Mouse (Mus musculus): ENCODE results near the gene Inka2. TPM values are rescaled to one million over a fixed set of nuclear protein-coding genes. Genes with fewer than 3 reads are reported as not detected.

The Inka2 gene
- total RNA-seq, 2 experiments from 2014 or later: not detected

- no peak for ATAC-seq (replicated peaks; ENCODE audit: low FRiP score, poor library complexity, severe bottlenecking)
Observed at GRCm38 (mm10) chr3:105717856-105718555, 13.6 kb downstream of the Inka2 start.

DNA sequence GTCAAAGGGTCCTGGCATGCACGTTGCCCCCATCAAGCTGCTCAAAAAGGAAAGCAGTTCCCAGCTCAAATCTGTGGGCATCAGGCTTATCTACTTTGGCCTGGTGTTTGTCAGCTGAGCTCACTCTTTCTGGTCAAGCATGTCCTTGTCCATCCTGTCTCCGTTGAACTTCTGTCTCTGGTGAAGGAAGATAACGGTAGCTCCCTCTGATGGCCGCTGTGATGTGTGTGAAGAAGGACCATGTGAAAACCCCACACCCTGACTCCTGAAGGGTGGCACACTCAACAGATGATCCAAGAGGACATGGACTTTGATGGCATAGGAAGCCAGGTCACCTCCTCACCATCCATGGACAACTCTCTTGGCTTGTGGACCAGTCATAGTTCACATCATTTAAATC is 14.3 kb downstream of the Inka2 start:
- no peak for ATAC-seq (replicated peaks; ENCODE audit: low FRiP score, poor library complexity, severe bottlenecking)

DNA sequence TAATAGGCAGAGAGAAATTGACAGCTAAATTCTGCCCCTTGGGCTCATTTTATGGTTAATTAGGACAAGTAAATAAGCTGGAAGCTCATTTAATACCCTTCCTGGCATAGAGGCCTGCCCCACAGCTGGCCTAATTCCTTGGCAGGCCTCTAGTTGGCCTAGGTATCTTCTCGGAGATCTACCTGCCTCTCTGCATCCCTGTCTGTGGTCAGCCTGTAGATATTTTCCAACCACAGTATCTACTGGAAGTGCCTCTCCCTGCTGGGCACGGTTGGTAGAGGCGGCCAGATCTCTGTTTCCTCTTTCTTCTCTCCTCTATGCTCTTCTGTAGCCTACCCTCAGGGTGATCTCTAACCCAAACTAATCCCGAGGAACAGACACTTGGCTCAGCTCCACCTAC is 15.6 kb downstream of the Inka2 start:
- no peak for ATAC-seq (replicated peaks; ENCODE audit: low FRiP score, poor library complexity, severe bottlenecking)

DNA sequence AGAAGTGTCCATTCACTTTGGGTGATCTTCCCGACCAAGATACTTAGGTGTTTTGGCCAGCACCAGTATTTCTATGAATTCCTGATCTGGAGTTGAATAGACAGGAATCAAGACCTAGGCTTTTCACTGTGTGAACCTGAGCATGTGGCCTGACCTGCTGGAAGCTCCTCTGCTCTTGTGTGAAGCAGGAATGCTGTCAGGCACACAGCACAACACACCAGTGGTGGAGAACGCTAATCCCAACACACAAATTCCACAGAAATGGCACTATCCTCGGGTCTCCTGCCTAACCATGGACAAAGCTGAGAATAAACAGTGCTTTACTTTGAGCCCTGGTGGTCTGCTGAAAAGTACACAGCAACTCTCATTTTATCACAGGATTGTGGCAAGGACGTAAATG is 16.1 kb downstream of the Inka2 start:
- no peak for ATAC-seq (replicated peaks; ENCODE audit: low FRiP score, poor library complexity, severe bottlenecking)

DNA sequence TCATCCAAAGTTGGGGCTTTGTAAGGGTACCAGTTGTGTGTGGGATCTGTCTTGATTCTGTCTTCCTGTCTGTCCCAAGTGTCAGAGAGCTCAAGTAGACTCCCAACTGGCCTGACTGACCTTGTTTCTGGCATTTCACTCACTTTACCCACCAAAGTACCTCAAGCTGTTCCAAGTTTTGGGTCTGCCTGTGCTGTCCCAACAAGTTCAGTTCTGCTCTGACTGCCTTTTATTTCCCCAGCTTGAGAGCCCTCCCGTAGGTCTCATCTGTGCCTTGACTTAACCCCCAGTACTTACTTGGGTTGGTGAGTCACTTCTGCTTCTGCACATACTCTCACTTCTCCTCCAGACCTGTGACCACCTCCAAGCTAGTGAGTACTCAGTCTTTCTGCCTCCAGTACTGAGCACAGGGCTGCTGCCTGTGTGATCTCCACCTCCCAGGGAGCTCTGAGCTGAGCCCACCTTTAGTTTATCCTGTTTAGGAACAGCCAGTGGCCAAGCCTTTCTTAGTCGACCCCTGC is 17.3 kb downstream of the Inka2 start:
- no peak for ATAC-seq (replicated peaks; ENCODE audit: low FRiP score, poor library complexity, severe bottlenecking)

DNA sequence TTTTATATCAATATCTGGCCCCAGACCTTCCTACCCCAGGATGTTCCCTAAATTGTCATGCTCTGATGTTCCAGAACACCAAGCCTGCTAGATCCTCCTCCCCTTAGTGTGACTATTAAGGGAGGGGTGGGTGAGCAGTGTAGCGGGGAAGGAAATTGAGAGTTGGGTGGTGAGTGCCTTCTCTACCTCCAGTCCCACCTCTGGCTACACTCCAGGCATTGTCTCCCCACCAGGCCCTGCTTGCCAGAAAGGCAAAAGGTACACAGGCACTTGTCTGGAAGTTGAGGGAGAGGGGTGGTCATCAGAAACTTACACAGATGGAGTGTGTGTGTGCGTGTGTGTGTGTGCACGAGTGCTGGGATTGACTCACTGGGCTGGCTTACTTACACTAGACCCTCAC is 18.1 kb downstream of the Inka2 start:
- no peak for ATAC-seq (replicated peaks; ENCODE audit: low FRiP score, poor library complexity, severe bottlenecking)

DNA sequence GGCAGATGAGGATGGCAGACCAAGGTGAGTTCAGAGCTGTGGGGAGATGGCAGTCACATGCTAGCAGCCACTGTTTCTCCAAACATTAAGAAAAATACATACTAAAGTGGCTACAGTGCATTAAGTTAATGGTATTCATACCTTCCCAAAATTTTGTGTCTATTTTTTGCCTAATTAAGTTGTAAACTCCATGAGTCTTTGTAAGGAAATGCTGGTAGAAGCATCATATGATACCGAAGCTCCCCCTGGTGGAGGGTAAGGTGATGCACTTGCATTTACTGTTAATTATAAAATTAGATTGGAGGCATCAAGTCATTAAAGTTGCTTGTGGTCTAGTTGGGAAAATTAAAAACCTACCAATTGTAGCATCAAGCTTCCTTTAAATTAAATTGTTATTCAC is 21.6 kb downstream of the Inka2 start:
- ATAC-seq (replicated peaks; ENCODE audit: low FRiP score, poor library complexity, severe bottlenecking): peak; percentile 58; the same call in 1 of the 2 replicates

DNA sequence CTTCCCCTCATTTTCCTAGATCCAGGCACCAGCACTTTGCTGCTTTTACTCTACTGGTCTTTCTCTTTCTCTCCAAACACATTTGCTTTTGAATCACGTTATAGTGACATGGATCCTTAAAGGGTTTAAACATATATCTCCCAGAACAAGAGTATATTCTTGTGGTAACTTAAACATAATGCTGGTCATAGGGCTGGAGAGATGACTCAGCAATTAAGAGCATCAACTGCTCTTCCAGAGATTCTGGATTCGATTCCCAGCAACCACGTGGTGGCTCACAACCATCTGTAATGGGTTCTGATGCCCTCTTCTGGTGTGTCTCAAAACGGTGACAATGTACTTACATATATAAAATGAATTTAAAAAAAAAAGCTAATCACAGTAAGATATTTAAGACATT is 28.0 kb downstream of the Inka2 start:
- ATAC-seq (replicated peaks; ENCODE audit: low FRiP score, poor library complexity, severe bottlenecking): no peak

- no peak for ATAC-seq (replicated peaks; ENCODE audit: low FRiP score, poor library complexity, severe bottlenecking)
Observed at GRCm38 (mm10) chr3:105733538-105733937, 29.1 kb downstream of the Inka2 start.

DNA sequence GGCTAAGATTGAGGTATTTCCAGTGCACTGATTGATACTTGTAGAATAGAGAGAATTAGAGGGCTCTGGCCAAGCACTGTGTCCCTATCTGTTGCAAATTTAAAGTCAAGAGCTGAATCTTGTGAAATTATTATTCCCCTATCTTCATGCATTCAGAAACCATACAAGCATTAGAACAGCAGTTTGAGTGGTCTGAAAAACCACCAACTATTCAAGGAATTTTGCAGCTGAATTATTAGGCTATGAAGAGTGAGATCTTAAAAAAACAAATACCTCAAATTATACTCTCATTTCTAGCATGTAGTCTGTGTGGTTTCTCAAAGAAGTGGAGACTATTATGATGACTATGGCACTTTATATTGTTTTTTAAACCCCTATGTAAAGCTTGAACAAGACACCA is 30.9 kb downstream of the Inka2 start:
- no peak for ATAC-seq (replicated peaks; ENCODE audit: low FRiP score, poor library complexity, severe bottlenecking)

- ATAC-seq (replicated peaks; ENCODE audit: low FRiP score, poor library complexity, severe bottlenecking): no peak
Observed at GRCm38 (mm10) chr3:105736148-105736547, 31.7 kb downstream of the Inka2 start.

- no peak for ATAC-seq (replicated peaks; ENCODE audit: low FRiP score, poor library complexity, severe bottlenecking)
Observed at GRCm38 (mm10) chr3:105737070-105737469, 32.7 kb downstream of the Inka2 start.

DNA sequence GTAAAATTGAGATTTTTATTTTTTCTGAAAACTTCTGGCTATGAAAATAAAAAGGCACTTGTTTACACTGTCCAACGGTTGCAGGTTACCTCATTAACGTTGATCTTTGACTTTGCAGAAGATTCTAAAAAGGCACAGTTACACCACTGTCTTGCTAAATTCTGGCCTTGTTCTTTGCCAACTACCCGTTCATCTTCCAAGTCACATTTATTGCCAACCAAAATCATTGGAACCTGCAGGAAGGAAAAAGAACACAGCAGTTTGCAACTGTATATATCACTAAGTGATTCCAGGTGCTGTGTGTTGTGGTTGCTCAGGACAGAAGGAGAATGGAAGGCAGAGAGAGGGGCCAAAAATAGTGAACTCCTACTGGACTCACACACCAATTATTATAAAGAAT is 33.3 kb downstream of the Inka2 start:
- ATAC-seq (replicated peaks; ENCODE audit: low FRiP score, poor library complexity, severe bottlenecking): no peak

DNA sequence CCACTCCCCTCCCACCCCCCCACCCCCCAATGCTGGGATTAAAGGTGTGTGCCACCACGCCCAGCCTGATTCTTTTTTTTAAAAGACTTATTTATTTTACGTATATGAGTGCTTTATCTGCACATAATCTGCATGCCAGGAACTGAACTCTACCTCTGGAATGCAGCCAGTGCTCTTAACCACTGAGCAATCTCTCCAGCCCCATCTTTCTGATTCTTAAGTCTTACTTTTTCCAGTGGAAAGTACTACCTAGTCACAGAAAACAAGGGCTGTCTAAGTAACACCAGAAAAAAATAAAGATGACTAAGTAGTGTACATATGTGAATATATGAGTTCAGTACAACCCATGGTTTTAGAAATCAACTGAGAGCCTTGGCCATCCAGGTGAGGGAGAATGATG is 42.1 kb downstream of the Inka2 start:
- no peak for ATAC-seq (replicated peaks; ENCODE audit: low FRiP score, poor library complexity, severe bottlenecking)

DNA sequence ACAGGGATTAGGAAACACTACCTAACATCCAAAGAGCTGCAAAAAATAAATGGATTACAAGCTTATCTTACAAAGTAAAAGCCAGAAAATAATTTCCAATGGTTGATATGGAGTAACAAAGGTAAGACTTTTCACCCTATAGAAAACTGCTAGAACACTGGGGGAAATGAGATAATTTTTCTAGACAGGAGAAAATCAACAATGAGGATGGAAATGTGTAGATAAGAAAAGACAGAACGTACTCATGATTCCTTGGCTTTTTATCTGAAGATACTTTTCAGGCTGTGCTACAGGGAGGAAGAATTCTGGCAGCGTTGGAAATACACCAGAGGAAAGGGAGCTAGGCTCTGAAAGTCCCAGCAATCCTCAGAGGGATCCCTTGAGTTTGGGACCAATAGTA is 46.4 kb downstream of the Inka2 start:
- ATAC-seq (replicated peaks; ENCODE audit: low FRiP score, poor library complexity, severe bottlenecking): no peak

DNA sequence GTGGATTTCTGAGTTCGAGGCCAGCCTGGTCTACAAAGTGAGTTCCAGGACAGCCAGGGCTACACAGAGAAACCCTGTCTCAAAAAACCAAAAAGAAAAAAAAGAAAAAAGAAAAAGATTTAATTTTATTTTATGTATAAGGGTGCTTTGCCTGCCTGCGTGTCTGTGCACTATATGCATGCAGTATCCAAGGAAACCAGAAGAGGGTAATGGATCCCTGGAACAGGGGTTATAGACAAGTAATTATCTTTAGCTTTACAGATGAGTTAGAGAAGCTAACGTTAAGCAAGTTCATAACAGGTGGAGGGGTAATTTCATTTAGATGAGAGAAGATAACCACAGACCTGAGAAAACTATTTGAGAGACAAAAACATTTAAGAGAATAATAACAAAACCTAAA is 49.8 kb downstream of the Inka2 start:
- no peak for ATAC-seq (replicated peaks; ENCODE audit: low FRiP score, poor library complexity, severe bottlenecking)

GRCm38 (mm10) chr3:105755123-105755522 is 50.7 kb downstream of the Inka2 start:
- ATAC-seq (replicated peaks; ENCODE audit: low FRiP score, poor library complexity, severe bottlenecking): no peak

GRCm38 (mm10) chr3:105756505-105756904 is 52.1 kb downstream of the Inka2 start:
- ATAC-seq (replicated peaks; ENCODE audit: low FRiP score, poor library complexity, severe bottlenecking): no peak

DNA sequence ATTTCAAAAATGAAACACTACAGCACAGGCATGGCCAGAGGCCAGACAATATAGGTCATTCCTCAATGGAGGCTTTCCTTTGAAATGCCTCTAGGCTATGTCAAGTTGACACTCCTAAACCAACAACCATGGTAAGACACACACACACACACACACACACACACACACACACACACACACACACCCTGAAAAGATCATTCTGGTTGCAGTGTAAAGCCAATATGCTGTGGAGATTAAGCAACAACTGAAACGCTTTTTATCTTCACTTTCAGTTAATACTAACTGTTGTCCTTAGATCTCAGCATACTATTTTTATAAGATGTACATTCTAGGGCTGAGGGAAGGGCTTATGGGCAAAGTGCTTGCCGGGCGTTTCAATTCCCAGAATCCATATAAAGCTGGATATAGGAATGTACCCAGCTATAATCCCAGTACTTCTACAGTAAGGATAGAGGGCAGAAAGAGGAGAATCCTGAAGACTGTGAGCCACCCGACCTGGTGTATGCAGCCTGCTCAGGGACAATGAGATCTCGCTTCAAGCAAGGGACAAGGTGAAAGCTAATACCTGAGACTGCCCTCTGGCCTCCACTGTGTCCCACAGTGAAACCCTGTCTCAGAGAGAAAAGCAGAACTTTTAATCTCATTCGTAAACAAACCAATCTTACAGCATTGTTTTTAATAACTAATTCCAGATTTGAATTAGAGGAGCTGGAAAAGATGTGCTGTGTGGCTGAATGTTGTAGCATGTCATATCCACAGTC is 53.1 kb downstream of the Inka2 start:
- ATAC-seq (replicated peaks; ENCODE audit: low FRiP score, poor library complexity, severe bottlenecking): no peak

DNA sequence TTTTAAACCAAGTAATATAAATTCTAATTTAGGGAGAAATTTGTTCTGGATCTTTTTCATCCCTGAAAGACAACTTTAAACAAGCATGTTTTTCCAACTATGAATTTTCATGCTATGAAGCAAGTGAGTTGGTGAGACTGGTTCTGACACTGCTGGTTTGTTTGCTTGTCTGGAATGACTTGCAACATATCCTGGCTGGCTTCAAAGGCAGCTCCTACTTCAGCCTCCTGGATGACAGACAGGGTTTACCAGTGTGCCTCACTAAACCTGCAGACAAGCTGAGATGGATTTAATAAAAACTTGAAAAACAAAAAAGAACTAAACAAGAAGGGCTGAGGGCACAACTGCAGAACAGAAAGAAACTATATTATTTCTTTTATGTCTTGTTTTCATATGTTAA is 53.7 kb downstream of the Inka2 start:
- no peak for ATAC-seq (replicated peaks; ENCODE audit: low FRiP score, poor library complexity, severe bottlenecking)

- no peak for ATAC-seq (replicated peaks; ENCODE audit: low FRiP score, poor library complexity, severe bottlenecking)
Observed at GRCm38 (mm10) chr3:105758658-105759057, 54.3 kb downstream of the Inka2 start.

All from erythroid progenitor cell, adult 5-6 weeks (primary cell).